Mouse (Mus musculus): ENCODE results near the gene Nxf1.

Gene Nxf1

GRCm38 (mm10) chr19:8724392-8724791 lies 32.5 kb upstream of the Nxf1 start:
- DNase-seq (ENCODE audit: low read depth), result peak; percentile 40

GRCm38 (mm10) chr19:8725081-8725613 lies 31.7 kb upstream of the Nxf1 start:
- no peak for DNase-seq (ENCODE audit: low read depth)

- peak; percentile 44 for DNase-seq (ENCODE audit: low read depth)
These were observed 30.1 kb upstream of the Nxf1 start for GRCm38 (mm10) chr19:8726609-8727390.

- DNase-seq (ENCODE audit: low read depth), result peak; percentile 66
These were observed 29.3 kb upstream of the Nxf1 start for GRCm38 (mm10) chr19:8727495-8728114.

- DNase-seq (ENCODE audit: low read depth), result peak; percentile 61
These were observed 28.4 kb upstream of the Nxf1 start for GRCm38 (mm10) chr19:8728335-8729099.

GRCm38 (mm10) chr19:8734334-8734733 lies 22.5 kb upstream of the Nxf1 start:
- no peak for DNase-seq (ENCODE audit: low read depth)

- peak; percentile 92 for DNase-seq (ENCODE audit: low read depth)
These were observed 21.3 kb upstream of the Nxf1 start, which contains the start of gene Wdr74 for GRCm38 (mm10) chr19:8735389-8736159. Gene Wdr74, plus strand, starts transcription at chr19:8735827.

- DNase-seq (ENCODE audit: low read depth), result no peak
These were observed 20.8 kb upstream of the Nxf1 start for GRCm38 (mm10) chr19:8736160-8736467.

GRCm38 (mm10) chr19:8738911-8739310 lies 18.0 kb upstream of the Nxf1 start:
- no peak for DNase-seq (ENCODE audit: low read depth)

GRCm38 (mm10) chr19:8739646-8740045 lies 17.2 kb upstream of the Nxf1 start:
- DNase-seq (ENCODE audit: low read depth), result no peak

GRCm38 (mm10) chr19:8740603-8741002 lies 16.3 kb upstream of the Nxf1 start, which contains the start of gene 1700092M07Rik:
Gene 1700092M07Rik, plus strand, starts transcription at chr19:8740718.
- no peak for DNase-seq (ENCODE audit: low read depth)

GRCm38 (mm10) chr19:8741243-8741869 lies 15.5 kb upstream of the Nxf1 start, which contains the start of gene Stx5a:
Gene Stx5a, plus strand, starts transcription at chr19:8741413.
- DNase-seq (ENCODE audit: low read depth), result peak; percentile 100

GRCm38 (mm10) chr19:8742176-8742575 lies 14.7 kb upstream of the Nxf1 start:
- peak; percentile 20 for DNase-seq (ENCODE audit: low read depth)

GRCm38 (mm10) chr19:8745382-8745781 lies 11.5 kb upstream of the Nxf1 start:
- no peak for DNase-seq (ENCODE audit: low read depth)

GRCm38 (mm10) chr19:8747368-8747767 lies 9.5 kb upstream of the Nxf1 start:
- peak; percentile 54 for DNase-seq (ENCODE audit: low read depth)

- DNase-seq (ENCODE audit: low read depth), result no peak
These were observed 1.2 kb upstream of the Nxf1 start for GRCm38 (mm10) chr19:8755652-8756051.

- peak; percentile 48 for DNase-seq (ENCODE audit: low read depth)
These were observed 662 bp downstream of the Nxf1 start for GRCm38 (mm10) chr19:8757471-8757998.

- DNase-seq (ENCODE audit: low read depth), result no peak
These were observed 2.0 kb downstream of the Nxf1 start for GRCm38 (mm10) chr19:8758899-8759298.

- no peak for DNase-seq (ENCODE audit: low read depth)
These were observed 3.9 kb downstream of the Nxf1 start for GRCm38 (mm10) chr19:8760757-8761156.

- no peak for DNase-seq (ENCODE audit: low read depth)
These were observed 6.4 kb downstream of the Nxf1 start for GRCm38 (mm10) chr19:8763276-8763675.

- DNase-seq (ENCODE audit: low read depth), result no peak
These were observed 8.7 kb downstream of the Nxf1 start for GRCm38 (mm10) chr19:8765562-8765961.
